Mouse (Mus musculus) splenic B cell, adult 2 months (primary cell): Measurements from ENCODE around the gene Klhl32.
"Not testable (repeated sequence)": the region's sequence is repeated elsewhere in the genome, so short reads cannot be mapped to it uniquely, and the experiment has no call there.

Experiments
- DNase-seq: peaks from one replicate; pipeline ENCODE4 v3.0.0-alpha.2; 2011; ENCODE audit warnings: low read depth, low spot score
- H3K27me3 ChIP-seq: 2 replicates; pipeline ENCODE4 v1.6.1; 2012; ENCODE audit warnings: mild to moderate bottlenecking, low read length, moderate library complexity, mixed read lengths; ENCODE audit not compliant: control insufficient read depth, poor library complexity, insufficient read depth, severe bottlenecking
- H3K36me3 ChIP-seq: 2 replicates; pipeline ENCODE4 v1.6.1; 2012; ENCODE audit warnings: mild to moderate bottlenecking, low read length, moderate library complexity, mixed read lengths; ENCODE audit not compliant: control insufficient read depth, poor library complexity, insufficient read depth, severe bottlenecking

Gene Klhl32

DNA sequence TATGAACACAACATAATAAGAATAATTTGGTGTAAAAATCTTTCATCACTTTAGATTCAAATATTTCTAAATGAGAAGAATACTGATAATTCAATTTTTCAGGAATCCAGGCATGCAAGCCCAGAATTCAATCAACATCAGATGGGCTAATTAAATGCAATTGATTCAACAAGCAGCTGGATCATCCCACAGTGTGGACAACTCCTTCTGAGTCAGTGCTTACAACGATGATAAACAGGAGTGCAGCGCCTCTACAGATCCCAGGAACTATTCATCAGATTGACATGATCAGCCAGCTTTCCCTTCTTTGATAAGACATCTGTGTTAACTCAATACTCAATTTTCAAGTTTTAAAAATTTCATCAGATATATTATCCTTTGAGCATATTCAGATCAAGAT is 86.4 kb downstream of the Klhl32 start:
- DNase-seq = no peak
- Histone ChIP-seq H3K27me3 (no peaks in the 10 kb centered on the region), H3K36me3 (no peaks in the 10 kb centered on the region)

DNA sequence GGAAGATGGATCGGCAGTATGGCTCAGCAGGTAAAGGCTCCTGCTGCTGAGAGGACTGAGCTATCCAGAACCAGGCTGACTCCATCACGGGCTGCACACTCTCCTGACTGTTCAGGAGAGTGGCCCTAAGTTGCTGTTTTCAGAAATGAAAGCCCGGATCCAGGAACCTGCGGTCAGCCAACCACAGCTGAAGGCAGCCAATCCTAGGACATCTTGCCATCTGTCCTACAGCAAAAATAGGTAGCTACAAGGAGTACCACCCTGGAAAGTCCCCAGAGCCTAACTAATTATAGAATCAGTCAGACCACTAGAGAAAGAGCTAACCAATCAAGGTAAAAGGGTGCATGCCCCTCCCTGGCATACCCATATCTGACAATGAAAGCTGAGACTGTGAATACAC is 87.5 kb downstream of the Klhl32 start:
- no peaks in the 10 kb centered on the region for H3K27me3 ChIP-seq
- DNase-seq = no peak
- H3K36me3 ChIP-seq = no peaks in the 10 kb centered on the region

DNA sequence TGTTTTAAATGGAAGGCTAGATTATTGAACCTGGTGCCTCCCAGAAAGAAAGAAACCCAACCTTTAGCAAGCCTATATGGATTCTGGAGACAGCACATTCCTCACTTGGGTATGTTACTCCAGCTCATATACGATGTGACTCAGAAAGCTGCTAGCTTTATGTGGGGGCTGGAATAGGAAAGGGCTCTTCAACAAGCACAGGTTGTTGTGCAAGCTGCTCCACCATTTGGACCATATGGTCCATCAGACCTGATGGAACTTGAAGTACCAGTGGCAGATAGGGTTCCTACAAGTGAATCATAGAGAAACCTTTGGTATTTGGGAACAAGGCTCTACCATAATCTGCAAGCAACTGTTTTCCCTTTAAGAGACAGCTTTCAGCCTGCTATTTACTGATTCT is 92.0 kb downstream of the Klhl32 start:
- DNase-seq = no peak
- Histone ChIP-seq H3K36me3 (no peaks in the 10 kb centered on the region), H3K27me3 (no peaks in the 10 kb centered on the region; the same call in 1 of the 2 replicates)

DNA sequence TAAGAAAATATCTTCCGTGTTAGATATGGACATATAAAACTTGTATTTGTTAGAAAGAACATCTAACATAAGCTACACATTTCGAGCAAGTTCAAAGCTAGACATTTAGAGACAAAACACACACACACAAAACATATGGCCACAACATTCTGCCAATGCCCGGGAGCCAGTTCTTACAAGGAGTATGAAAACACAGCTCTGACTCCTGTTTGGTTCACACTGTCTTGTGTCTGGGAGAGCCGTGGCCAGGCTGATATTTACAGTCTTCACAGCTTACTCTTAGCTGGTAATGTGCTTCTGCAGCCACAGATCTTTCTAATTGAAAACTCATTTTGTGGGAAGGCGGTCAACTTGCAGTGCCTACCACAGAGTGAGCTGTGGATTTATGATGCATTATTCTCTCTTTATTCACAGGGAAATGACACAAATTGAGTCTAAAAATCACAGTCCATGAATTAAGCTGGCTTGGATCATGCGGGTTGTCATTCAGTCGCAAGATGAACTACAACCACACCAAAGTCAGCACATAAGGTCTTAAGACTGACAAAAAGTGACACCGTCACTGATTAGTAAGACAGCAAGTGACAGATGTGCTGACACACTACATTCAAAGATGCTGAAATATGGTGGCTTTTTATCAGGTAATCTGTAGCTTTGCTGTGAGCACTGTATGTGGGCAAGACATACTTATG is 98.3 kb downstream of the Klhl32 start:
- H3K27me3 ChIP-seq = no peaks in the 10 kb centered on the region; the same call in 1 of the 2 replicates
- H3K36me3 ChIP-seq = no peaks in the 10 kb centered on the region
- no peak for DNase-seq

DNA sequence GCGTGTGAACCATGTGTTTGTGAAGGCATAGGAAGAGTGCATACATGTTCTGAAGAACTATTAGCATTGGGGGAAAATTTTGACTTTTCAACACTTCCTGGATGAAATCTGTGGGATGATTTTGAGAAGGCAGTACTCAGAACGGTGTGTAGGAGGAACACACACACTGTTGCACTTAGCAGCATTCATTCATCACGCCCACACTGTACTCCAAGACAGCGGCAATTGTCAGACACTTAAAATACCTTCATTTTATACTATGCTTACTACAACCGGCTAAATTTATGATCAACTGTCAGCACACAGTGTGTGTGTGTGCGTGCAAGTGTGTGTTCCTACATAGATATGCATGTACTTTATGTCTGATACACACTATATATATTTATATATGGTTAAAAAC is 113.8 kb downstream of the Klhl32 start:
- H3K36me3 ChIP-seq = no peaks in the 10 kb centered on the region
- H3K27me3 ChIP-seq = no peaks in the 10 kb centered on the region
- no peak for DNase-seq

DNA sequence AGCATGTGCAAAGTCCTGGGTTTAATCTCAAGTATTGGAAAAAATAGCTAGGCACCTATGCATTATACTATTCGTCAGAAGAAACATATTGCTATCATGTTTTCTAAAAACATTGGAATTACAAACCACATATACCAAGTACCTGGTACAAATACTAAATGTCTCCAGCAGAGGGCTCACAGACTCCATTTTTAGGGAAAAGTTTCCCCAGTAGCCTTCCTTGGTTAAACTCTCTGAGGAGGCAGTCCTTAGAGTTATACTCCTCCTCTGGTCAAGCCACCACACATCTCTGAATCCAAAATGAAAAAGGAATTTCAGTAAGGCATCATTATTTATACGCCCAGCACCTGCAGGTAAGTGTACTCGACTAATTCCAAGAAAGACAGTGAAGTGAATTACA is 130.1 kb downstream of the Klhl32 start:
- no peaks in the 10 kb centered on the region for H3K27me3 ChIP-seq
- no peaks in the 10 kb centered on the region for H3K36me3 ChIP-seq
- DNase-seq = no peak

DNA sequence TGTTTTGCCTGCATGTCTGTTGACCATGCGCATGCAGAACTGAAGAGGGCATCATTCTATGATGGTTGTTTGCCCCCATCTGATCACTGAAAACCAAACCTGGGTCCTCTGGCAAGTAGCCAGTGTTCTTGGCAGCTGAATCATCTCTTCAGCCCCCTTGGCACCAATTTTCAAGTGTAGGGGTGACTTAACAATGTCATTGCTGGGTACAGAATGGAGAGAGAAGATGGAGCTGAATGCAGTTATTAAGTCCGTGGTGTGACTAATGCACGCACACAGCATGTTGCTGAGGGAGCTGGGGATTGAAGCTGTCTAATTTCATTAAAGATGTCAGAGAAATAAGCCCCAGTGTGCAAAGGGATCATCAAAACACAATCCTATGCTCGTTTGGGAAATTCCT is 135.4 kb downstream of the Klhl32 start:
- H3K27me3 ChIP-seq = no peaks in the 10 kb centered on the region
- no peaks in the 10 kb centered on the region for H3K36me3 ChIP-seq
- no peak for DNase-seq

DNA sequence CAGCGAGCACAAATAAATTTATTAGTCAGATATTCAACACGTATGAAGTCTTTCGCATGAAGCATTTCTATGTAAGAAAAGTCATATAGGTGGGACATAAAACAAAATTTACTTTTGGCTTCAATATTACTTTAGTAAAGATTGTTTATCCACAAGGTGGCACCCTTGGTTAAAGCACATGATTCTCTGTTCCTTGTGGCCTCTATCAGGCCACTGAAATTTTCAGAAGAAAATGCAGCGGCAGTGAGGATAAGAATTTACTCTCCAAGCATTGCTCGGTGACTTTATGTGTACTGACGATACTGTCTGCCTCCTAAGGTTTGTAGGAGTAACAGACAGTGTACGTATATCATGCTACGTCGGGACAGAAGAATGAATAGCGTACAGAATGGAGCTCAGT is 136.6 kb downstream of the Klhl32 start:
- no peaks in the 10 kb centered on the region for H3K27me3 ChIP-seq
- no peak for DNase-seq
- H3K36me3 ChIP-seq = no peaks in the 10 kb centered on the region

DNA sequence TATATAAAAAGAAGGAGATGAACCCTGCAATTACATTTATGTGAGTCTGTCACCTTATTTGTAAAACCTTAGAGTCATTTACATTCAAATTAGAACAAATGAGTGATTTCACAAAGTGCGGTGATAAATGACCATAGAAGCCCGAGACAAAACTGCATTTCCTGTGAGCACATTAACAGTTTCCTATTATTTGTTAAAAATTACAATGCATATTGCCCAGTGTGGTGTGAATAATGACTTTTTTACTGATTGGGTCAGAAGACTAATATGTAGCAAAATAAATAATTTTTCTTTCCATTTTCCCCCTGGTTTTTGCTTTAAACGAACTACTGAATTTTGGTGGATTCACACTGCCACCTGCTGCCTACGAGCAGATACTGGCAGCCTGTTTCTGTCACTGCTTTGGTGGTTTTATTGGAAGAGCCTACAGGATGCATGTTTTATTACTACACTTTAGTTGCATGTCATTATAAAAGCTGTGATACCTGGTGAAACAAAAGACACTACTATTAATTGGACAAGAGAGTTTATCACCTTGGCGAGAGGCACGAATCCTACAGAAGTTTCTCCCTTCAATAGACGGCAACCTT is 152.3 kb downstream of the Klhl32 start:
- 0 out of 2 replicates have a peak, but pooled peaks cover 1% of the 10 kb centered on the region for H3K27me3 ChIP-seq
- H3K36me3 ChIP-seq = no peaks in the 10 kb centered on the region
- DNase-seq = peak; percentile 23

DNA sequence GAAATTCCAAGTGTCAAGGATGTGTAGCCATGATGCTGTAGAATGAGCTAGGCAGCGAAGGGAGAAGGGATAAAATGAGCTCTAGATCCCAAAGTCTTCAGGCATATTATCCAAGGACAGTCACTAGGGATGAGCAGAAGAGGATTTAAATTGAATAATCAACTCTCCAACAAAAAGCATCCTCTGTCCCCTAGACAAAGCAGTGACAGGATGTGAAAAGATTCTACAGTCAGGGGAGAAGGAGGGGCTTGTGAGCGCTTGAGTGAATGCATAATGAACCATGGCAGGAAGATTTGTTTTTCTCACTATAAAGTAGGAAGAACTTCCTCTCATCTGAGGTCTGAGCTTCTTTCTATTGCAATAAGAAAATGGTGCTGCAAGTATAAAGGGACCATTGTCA is 170.8 kb downstream of the Klhl32 start:
- Histone ChIP-seq H3K27me3 (peaks cover 3% of the 10 kb centered on the region; the same call in 1 of the 2 replicates), H3K36me3 (no peaks in the 10 kb centered on the region)
- DNase-seq = peak; percentile 12

DNA sequence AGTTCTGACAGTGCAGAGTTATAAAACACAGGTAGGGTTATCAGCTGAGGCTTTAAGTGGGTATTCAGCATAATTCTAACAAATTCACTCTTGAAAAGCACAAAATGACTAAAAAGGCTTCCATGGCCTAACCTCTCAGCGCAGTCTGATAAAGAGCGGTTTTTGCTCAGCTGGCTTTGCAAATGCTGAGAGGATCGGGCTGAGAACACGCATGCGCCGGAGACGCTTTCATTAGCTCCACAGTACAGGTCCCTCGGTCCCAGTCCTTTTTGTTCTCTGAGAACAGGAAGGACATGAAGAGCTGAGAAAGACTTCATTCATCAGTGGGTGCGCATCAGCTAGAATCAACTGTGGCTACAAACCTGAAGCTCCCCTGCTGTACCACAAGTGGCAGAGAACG is 180.9 kb downstream of the Klhl32 start:
- DNase-seq = no peak
- H3K36me3 ChIP-seq = no peaks in the 10 kb centered on the region

DNA sequence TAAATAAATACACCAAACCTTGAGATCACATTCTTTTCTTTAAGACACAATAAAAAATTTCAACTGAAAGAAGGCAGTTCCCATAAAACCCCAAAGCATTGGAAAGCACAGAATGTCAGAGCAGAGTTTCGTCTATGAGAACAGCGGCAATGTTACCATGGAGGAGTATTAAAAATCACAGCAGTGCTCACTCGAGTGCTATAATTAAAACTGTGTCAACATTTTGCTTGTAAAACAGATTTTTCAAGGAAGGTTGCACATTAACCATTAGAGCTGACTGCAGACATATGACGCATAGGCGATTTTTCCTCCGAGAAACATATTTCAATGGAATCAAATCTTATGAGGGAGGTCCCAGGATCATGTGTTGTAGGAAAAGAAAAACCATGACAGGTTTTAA is 191.7 kb downstream of the Klhl32 start:
- Histone ChIP-seq H3K27me3 (no peaks in the 10 kb centered on the region), H3K36me3 (no peaks in the 10 kb centered on the region)
- no peak for DNase-seq

More for the DNA sequence above, 180.9 kb downstream of the Klhl32 start:
- H3K27me3 ChIP-seq = no peaks in the 10 kb centered on the region

DNA sequence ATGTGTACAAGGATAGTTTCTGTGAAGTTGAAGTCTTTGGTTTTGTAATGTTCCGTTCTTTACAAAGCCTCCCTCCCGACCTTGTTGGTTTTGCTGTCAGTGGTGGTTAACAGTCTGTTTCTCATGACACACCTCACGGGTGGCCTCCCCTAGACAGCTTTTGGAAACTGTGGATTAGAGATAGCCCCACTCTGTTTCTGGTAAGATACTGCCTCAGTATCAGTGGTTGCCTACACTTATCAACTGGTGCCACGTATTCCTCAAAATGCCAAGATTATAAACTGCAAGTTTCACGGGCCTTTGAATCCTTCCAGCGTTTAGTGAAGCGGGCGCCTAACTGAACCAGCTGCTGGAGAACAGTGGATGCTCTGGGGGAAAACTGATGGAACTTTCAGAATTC is 206.2 kb downstream of the Klhl32 start:
- DNase-seq, H3K27me3 ChIP-seq: not testable (repeated sequence)

DNA sequence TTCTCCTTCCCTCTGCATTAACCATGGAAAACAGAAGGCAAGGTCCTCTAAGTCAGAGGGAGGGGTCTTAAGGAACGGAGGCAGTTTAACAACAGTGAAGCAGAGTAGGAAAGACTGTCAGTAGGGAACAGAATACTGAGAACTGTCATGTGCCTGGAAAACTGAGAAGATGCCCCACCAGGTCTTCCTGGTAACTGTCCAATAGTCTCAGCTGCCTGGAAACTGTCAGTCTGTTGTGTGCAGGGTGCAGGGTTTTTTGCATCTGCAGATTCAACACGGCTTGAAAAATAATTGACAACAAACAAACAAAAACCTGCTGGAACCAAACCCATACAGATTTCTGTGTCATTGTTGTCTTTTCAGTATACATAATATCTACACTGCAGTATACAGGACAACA is 208.6 kb downstream of the Klhl32 start:
- no peak for DNase-seq
- H3K36me3 ChIP-seq = no peaks in the 10 kb centered on the region
- no peaks in the 10 kb centered on the region for H3K27me3 ChIP-seq

More for the DNA sequence above, 206.2 kb downstream of the Klhl32 start:
- not testable (repeated sequence) for H3K36me3 ChIP-seq

DNA sequence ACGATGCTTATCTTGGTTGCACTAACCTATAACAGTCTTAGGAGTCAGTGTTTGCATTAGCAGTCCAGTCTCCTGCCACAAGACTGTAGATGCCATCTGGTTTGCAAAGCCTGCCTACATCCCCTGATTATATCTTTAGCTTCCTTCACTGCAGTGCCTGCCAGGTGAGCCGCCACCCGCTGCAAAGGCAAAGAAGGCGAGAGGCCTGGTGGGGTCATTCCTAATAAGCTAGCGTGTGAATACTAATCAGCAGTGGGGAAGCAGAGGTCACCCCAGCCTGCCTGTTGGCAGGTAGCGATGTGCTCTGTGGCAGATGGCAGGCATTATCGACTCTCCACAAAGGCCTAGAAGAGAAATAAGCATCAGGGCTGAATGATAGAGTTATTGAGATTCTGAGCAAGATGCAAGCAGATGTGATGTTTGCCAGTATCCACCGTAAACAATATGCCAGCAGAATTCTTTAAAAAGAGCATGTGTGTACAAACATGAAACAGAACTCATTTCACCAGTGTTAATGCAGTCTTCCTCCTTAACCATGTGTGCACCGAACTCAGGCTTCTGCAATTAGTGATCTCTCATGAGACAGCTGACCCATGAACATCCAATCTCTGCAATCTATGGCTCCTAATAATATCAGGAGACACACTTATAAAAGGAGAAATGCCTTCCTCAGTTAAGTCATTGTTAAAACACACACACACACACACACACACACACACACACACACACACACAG is 219.6 kb downstream of the Klhl32 start:
- H3K36me3 ChIP-seq = no peaks in the 10 kb centered on the region
- DNase-seq = no peak
- no peaks in the 10 kb centered on the region for H3K27me3 ChIP-seq
